Mouse (Mus musculus) midbrain, postnatal 0 days (tissue): Measurements from ENCODE around the gene Ppargc1a. TPM values are rescaled to one million over a fixed set of nuclear protein-coding genes. Genes with fewer than 3 reads are reported as not detected.
A peak's percentile ranks its signal among the peaks of the same experiment; 100 is the strongest.

Experiments
- ATAC-seq: fragments of 200-750 bp; cut with Nextera tagmentation; 2 replicates; pipeline ENCODE4 v1.8.0; 2017; ENCODE audit warnings: moderate number of reproducible peaks, mild to moderate bottlenecking, moderate TSS enrichment, moderate library complexity; ENCODE audit not compliant: low FRiP score
- DNase-seq: peaks from one replicate; pipeline ENCODE4 v3.0.0-alpha.2; 2015; ENCODE audit warnings: low spot score
- H3K27ac ChIP-seq: fragments of 300-500 bp; sonication (generic); 2 replicates; pipeline ENCODE4 v1.5.1; 2014; ENCODE audit warnings: low read depth, mild to moderate bottlenecking, low read length, mixed read lengths
- H3K27me3 ChIP-seq: fragments of 300-500 bp; sonication (generic); 2 replicates; pipeline ENCODE4 v1.6.1; 2014; ENCODE audit warnings: low read length, control low read depth, mixed read lengths; ENCODE audit not compliant: insufficient read depth
- H3K36me3 ChIP-seq: fragments of 300-500 bp; sonication (generic); 2 replicates; pipeline ENCODE4 v1.6.1; 2014; ENCODE audit warnings: low read length, control low read depth, mixed read lengths; ENCODE audit not compliant: insufficient read depth
- H3K4me1 ChIP-seq: fragments of 300-500 bp; sonication (generic); 2 replicates; pipeline ENCODE4 v1.6.1; 2014; ENCODE audit warnings: mild to moderate bottlenecking, control low read depth, antibody characterized with exemption, low read length, mixed read lengths; ENCODE audit not compliant: insufficient read depth
- H3K4me2 ChIP-seq: fragments of 300-500 bp; sonication (generic); 2 replicates; pipeline ENCODE4 v1.6.1; 2014; ENCODE audit warnings: low read depth, mild to moderate bottlenecking, low read length, mixed read lengths; ENCODE audit not compliant: poor library complexity, severe bottlenecking
- H3K4me3 ChIP-seq: fragments of 300-500 bp; sonication (generic); 2 replicates; pipeline ENCODE4 v1.5.1; 2014; ENCODE audit warnings: low read depth, mild to moderate bottlenecking, low read length, moderate library complexity
- H3K9ac ChIP-seq: fragments of 300-500 bp; sonication (generic); replicated peaks from 2 replicates; pipeline ENCODE4 v1.6.1; 2014; ENCODE audit warnings: mild to moderate bottlenecking, low read length, moderate library complexity, mixed read lengths; ENCODE audit not compliant: poor library complexity, severe bottlenecking
- H3K9me3 ChIP-seq: fragments of 300-500 bp; sonication (generic); 2 replicates; pipeline ENCODE4 v1.6.1; 2016; ENCODE audit warnings: low read length, control low read depth
- CTCF ChIP-seq: IDR thresholded peaks from 2 replicates; pipeline ENCODE4 v1.5.1; 2016; ENCODE audit warnings: antibody characterized with exemption, mild to moderate bottlenecking
- WGBS: fragments of 180-500 bp; shearing (Covaris S2); extraction: QIAGEN DNeasy Blood & Tissue Kit; methylation state at CpG from one replicate; pipeline ENCODE4 v1.1.7; 2014; 5-methylcytosine and 5-hydroxymethylcytosine counted together
- polyA plus RNA-seq: library from polyadenylated mRNA; unstranded; fragments of >200 nt; fragmentation: Nextera tagmentation; extraction: Ambion mirVana; gene quantifications from 2 replicates; pipeline ENCODE4 v1.2.1, GENCODE M21; 2015
- total RNA-seq: library from RNA; depleted of rRNA; stranded (reverse); fragments of >200 nt; gene quantifications from 2 replicates; pipeline ENCODE4 v1.2.3, GENCODE M21; 2014; rRNA removed

The Ppargc1a gene
- total RNA-seq (15.7 and 16.2 TPM in 2 replicates), polyA plus RNA-seq (17.9 and 19.8 TPM in 2 replicates)

DNA sequence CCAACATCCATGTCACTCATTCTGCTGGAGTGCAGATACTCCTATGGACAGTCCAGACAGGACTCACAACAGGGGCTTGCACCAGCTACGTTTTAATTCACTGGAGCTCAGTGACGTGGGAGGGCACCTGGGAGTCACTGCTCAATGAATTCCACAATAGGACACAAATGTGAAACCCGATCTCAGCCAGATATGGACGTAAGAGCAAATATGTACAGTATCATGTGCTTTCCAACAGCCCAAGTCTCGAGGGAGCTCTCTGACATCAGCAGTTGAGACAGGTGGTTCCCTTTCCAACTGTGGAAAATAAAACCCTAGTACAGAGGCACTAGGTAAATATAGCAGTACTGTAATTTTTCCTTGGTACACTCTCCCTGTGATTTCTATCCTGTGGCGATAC lies at the start of gene Ppargc1a:
TSS of gene Ppargc1a (minus strand) at position 68 of the 400 bp plus-strand sequence.
- Histone ChIP-seq H3K9me3 (no peaks in the 10 kb centered on the region), H3K4me1 (0 out of 2 replicates have a peak, but pooled peaks cover 4% of the 10 kb centered on the region), H3K36me3 (no peaks in the 10 kb centered on the region), H3K27me3 (no peaks in the 10 kb centered on the region), H3K9ac (no peak within 1 kb of the TSS), H3K4me3 (no peak within 1 kb of the TSS), H3K27ac (no peak within 1 kb of the TSS), H3K4me2 (peak within 1 kb of the TSS; percentile 7; the same call in 1 of the 2 replicates)
- no peak for TF ChIP-seq CTCF
- peak; percentile 40 for DNase-seq
- no peak for ATAC-seq
- WGBS = 36% methylated on average over 6 of the region's 6 CpGs

GRCm38 (mm10) chr5:51616877-51617276 lies 49.4 kb upstream of the Ppargc1a start:
- no peak for DNase-seq
- Histone ChIP-seq H3K27ac (no peak overlapping the region), H3K4me1 (no peaks in the 10 kb centered on the region), H3K27me3 (no peaks in the 10 kb centered on the region), H3K4me2 (no peak overlapping the region), H3K9me3 (no peaks in the 10 kb centered on the region), H3K9ac (no peak overlapping the region), H3K36me3 (no peaks in the 10 kb centered on the region), H3K4me3 (no peak overlapping the region)
- ATAC-seq = no peak
- WGBS = 86% methylated on average over 1 of the region's 1 CpGs
- TF ChIP-seq CTCF = no peak

DNA sequence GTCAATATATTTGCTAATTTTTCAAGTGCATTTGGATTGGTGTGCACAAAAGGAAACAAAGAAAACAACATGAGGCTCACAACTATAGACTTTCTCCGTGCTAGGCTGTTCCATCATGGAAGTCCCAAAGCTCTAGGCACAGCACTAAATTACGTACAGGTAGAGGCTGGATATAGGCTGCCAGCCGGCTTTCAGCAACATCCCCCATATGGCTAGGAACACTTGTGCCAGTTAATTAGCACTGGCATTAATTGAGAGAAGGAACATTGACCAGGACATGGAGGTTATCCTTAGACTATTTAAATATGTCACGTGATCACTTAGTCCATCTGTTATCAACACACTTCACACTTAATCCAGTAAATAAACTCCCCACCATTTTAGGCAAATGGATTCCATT lies 44.5 kb upstream of the Ppargc1a start:
- Histone ChIP-seq H3K4me2 (no peak overlapping the region), H3K9ac (no peak overlapping the region), H3K4me3 (no peak overlapping the region), H3K4me1 (no peaks in the 10 kb centered on the region), H3K9me3 (no peaks in the 10 kb centered on the region), H3K36me3 (no peaks in the 10 kb centered on the region), H3K27me3 (no peaks in the 10 kb centered on the region), H3K27ac (no peak overlapping the region)
- WGBS = 94% methylated on average over 4 of the region's 4 CpGs
- ATAC-seq (no peak), DNase-seq (no peak)
- no peak for TF ChIP-seq CTCF

DNA sequence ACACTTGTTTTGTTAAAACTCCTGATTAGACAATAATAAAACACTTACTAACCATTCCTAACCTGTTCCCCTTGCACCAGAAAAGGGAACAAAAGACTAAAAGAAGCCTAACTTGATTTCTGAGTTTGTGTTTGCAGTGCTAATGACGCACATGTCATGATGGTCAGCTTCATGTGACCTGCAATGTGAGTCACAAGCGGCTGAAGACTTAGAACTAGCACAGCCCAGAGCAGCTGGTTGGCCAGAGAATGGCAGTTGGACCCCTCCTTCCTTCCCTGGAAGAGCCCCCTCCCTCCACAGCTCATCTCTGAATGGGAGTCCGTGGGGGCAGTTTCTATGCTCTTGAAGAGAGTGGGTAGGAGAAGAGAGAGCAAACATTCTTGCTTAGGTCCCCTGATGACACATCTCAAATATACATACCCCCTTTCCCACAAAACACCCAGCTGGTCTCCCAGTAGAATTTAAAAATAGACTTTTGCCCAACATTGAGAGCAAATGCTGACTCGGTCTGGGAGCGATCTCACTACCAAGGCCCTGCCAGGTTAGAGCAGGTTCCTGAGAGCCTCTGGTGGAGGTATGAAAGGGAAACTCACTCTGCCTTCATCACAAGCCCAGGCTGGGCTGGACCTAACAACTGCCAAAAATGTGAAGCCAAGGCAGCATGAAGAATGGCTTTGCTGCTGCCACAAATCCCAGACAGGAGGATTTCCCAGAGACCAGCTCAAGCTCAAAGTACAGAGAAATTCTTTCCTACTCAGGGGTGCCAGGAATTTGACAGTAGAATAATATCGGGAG lies 40.4 kb upstream of the Ppargc1a start:
- no peaks in the 10 kb centered on the region for H3K9me3 ChIP-seq
- TF ChIP-seq CTCF = no peak
- WGBS = 85% methylated on average over 6 of the region's 6 CpGs
- no peak overlapping the region for H3K9ac ChIP-seq
- DNase-seq (no peak), ATAC-seq (no peak)
- H3K4me1 ChIP-seq = no peaks in the 10 kb centered on the region
- no peaks in the 10 kb centered on the region for H3K36me3 ChIP-seq
- H3K4me2 ChIP-seq = no peak overlapping the region
- no peak overlapping the region for H3K27ac ChIP-seq
- no peak overlapping the region for H3K4me3 ChIP-seq
- H3K27me3 ChIP-seq = no peaks in the 10 kb centered on the region

GRCm38 (mm10) chr5:51599549-51599948 lies 32.0 kb upstream of the Ppargc1a start:
- Histone ChIP-seq H3K4me3 (no peak overlapping the region), H3K9ac (no peak overlapping the region), H3K4me1 (no peaks in the 10 kb centered on the region), H3K9me3 (no peaks in the 10 kb centered on the region), H3K36me3 (no peaks in the 10 kb centered on the region), H3K27ac (no peak overlapping the region), H3K27me3 (no peaks in the 10 kb centered on the region), H3K4me2 (no peak overlapping the region)
- TF ChIP-seq CTCF = no peak
- no peak for DNase-seq
- WGBS = 81% methylated on average over 6 of the region's 6 CpGs
- ATAC-seq = no peak

GRCm38 (mm10) chr5:51595644-51596043 lies 28.1 kb upstream of the Ppargc1a start:
- DNase-seq = no peak
- no peaks in the 10 kb centered on the region for H3K36me3 ChIP-seq

More at GRCm38 (mm10) chr5:51595644-51596043, 28.1 kb upstream of the Ppargc1a start:
- H3K27ac ChIP-seq = no peak overlapping the region
- no peak for TF ChIP-seq CTCF
- H3K4me3 ChIP-seq = no peak overlapping the region
- no peak for ATAC-seq
- no peak overlapping the region for H3K9ac ChIP-seq
- no peaks in the 10 kb centered on the region for H3K27me3 ChIP-seq
- peaks cover 10% of the 10 kb centered on the region; the same call in 1 of the 2 replicates for H3K4me1 ChIP-seq
- no peaks in the 10 kb centered on the region for H3K9me3 ChIP-seq
- H3K4me2 ChIP-seq = no peak overlapping the region
- WGBS = 86% methylated on average over 9 of the region's 9 CpGs
